Mouse (Mus musculus) lung, embryonic 14.5 days (tissue): ENCODE measurements at regions not wholly inside any gene's neighbourhood (a gene's known extent, or its start where the extent isn't known, plus 50 kb on each side); places are given as distances from the start of the nearest gene placed in this dataset.

Source experiments
- ATAC-seq: fragments of 200-750 bp; cut with Nextera tagmentation; 2 replicates; pipeline ENCODE4 v1.8.0; 2017; ENCODE audit warnings: mild to moderate bottlenecking, moderate TSS enrichment, moderate library complexity; ENCODE audit not compliant: insufficient read depth
- DNase-seq: peaks from one replicate; pipeline ENCODE4 v3.0.0-alpha.2; 2015
- H3K27ac ChIP-seq: fragments of 300-500 bp; sonication (generic); 2 replicates; pipeline ENCODE4 v1.5.1; 2014; ENCODE audit warnings: low read depth, mild to moderate bottlenecking, moderate library complexity
- H3K27me3 ChIP-seq: fragments of 300-500 bp; sonication (generic); 2 replicates; pipeline ENCODE4 v1.6.1; 2014; ENCODE audit warnings: low read length, control low read depth; ENCODE audit not compliant: insufficient read depth
- H3K36me3 ChIP-seq: fragments of 300-500 bp; sonication (generic); 2 replicates; pipeline ENCODE4 v1.6.1; 2014; ENCODE audit warnings: control low read depth; ENCODE audit not compliant: insufficient read depth
- H3K4me1 ChIP-seq: fragments of 300-500 bp; sonication (generic); 2 replicates; pipeline ENCODE4 v1.6.1; 2014; ENCODE audit warnings: antibody characterized with exemption, control low read depth; ENCODE audit not compliant: insufficient read depth
- H3K4me2 ChIP-seq: fragments of 300-500 bp; sonication (generic); 2 replicates; pipeline ENCODE4 v1.6.1; 2014; ENCODE audit warnings: mild to moderate bottlenecking
- H3K4me3 ChIP-seq: fragments of 300-500 bp; sonication (generic); 2 replicates; pipeline ENCODE4 v1.5.1; 2014; ENCODE audit warnings: low read depth, low read length
- H3K9ac ChIP-seq: fragments of 300-500 bp; sonication (generic); 2 replicates; pipeline ENCODE4 v1.6.1; 2014
- H3K9me3 ChIP-seq: fragments of 300-500 bp; sonication (generic); 2 replicates; pipeline ENCODE4 v1.6.1; 2016; ENCODE audit warnings: low read depth, low read length, control low read depth
- CTCF ChIP-seq: IDR thresholded peaks from 2 replicates; pipeline ENCODE4 v1.5.1; 2016; ENCODE audit warnings: antibody characterized with exemption, low read depth
- WGBS: fragments of 180-500 bp; shearing (Covaris S2); extraction: QIAGEN DNeasy Blood & Tissue Kit; methylation state at CpG from one replicate; pipeline ENCODE4 v1.1.7; 2014; 5-methylcytosine and 5-hydroxymethylcytosine counted together

DNA sequence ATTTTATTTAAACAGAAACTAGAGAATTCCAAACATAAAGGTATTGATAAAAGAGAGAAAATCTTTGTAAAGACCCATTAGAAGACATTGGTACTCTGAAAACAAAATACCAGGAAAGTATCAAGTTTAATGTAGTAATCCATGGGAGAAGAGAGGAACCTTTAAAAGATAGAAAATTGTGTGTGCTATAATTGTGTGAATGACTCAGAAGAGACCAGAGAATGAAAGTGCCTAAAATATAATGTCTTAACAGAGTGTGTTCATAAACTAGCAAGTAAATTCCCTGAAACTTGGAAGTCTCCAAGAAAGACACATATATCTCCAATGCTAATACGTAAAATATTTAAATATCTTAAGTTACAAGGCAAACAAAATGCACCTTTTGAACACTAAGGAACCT lies 1136.4 kb downstream of the Flrt2 start:
- H3K27me3 ChIP-seq, result no peaks in the 10 kb centered on the region
- no peak for DNase-seq
- ATAC-seq, result no peak
- no peaks in the 10 kb centered on the region for H3K36me3 ChIP-seq
- no peak overlapping the region for H3K4me2 ChIP-seq
- no peaks in the 10 kb centered on the region for H3K4me1 ChIP-seq
- no peak overlapping the region for H3K9ac ChIP-seq
- 90% methylated on average over 1 of the region's 1 CpGs for WGBS
- no peak overlapping the region for H3K27ac ChIP-seq
- no peak overlapping the region for H3K4me3 ChIP-seq
- H3K9me3 ChIP-seq, result no peaks in the 10 kb centered on the region
- TF ChIP-seq CTCF, result no peak
